Comparison of ENCODE assay signal across 12 mouse cellular contexts in genomic region chr3:127294079-127294478, GRCm38 (mm10).
A peak's percentile ranks its signal among the peaks of the same experiment; 100 is the strongest.
DNase-seq lines count a peak whose midpoint lies in the region; ATAC-seq lines count a peak whose summit lies in the region.
"Had no signal": no experiment of that assay in that cellular context is flagged by ENCODE, and none has a peak within 500 bp of the region (broad histone marks: within the 10 kb centered on the region; RNA-seq: fewer than 3 reads in every experiment).

No protein-coding gene starts in this region.

- peak overlapping the region; percentile 33 for H3K4me2 ChIP-seq in hindbrain, embryonic 13.5 days
- no peak overlapping the region for H3K4me2 ChIP-seq in neural tube, embryonic 11.5 days (ENCODE audit: low read depth)
- H3K4me2 ChIP-seq: liver, embryonic 15.5 days had no signal

- ATAC-seq in hindbrain, embryonic 13.5 days (ENCODE audit: low FRiP score), result peak; percentile 72
- peak; percentile 82 for ATAC-seq in neural tube, embryonic 11.5 days (ENCODE audit: insufficient read depth, low FRiP score, low TSS enrichment)

- 0 out of 2 replicates have a peak, but pooled peaks cover 3% of the 10 kb centered on the region for H3K36me3 ChIP-seq in embryonic facial prominence, embryonic 10.5 days (replicated peaks)
- no peaks in the 10 kb centered on the region for H3K36me3 ChIP-seq in hindbrain, embryonic 13.5 days
- H3K36me3 ChIP-seq in neural tube, embryonic 11.5 days (ENCODE audit: control insufficient read depth, insufficient read depth, low read length), result no peaks in the 10 kb centered on the region
- H3K36me3 ChIP-seq: liver, embryonic 15.5 days had no signal

- WGBS in embryonic facial prominence, embryonic 10.5 days, result 63% methylated on average over 14 of the region's 14 CpGs
- 25% methylated on average over 14 of the region's 14 CpGs for WGBS in hindbrain, embryonic 13.5 days
- 46% methylated on average over 14 of the region's 14 CpGs for WGBS in neural tube, embryonic 11.5 days

- H3K27ac ChIP-seq in embryonic facial prominence, embryonic 10.5 days (replicated peaks), result peak overlapping the region; percentile 57
- peak overlapping the region; percentile 85 for H3K27ac ChIP-seq in hindbrain, embryonic 13.5 days
- H3K27ac ChIP-seq in neural tube, embryonic 11.5 days (ENCODE audit: low read depth, low read length), result peak overlapping the region; percentile 88
- H3K27ac ChIP-seq: heart, adult 2 months; liver, embryonic 15.5 days had no signal

- DNase-seq in cerebellum, postnatal 14 days, result peak; percentile 37 to 50
- peak; percentile 41 for DNase-seq in embryonic facial prominence, embryonic 10.5 days (ENCODE audit: low spot score)
- peak; percentile 71 for DNase-seq in neural tube, embryonic 11.5 days (ENCODE audit: low spot score)
- DNase-seq in gastrocnemius, postnatal 10 days, result no peak
- DNase-seq in lung, postnatal 10 days, result no peak
- no peak for DNase-seq in kidney, adult 11 months
- DNase-seq: adrenal gland, postnatal 10 days; heart, adult 2 months; kidney, adult 18-20 months had no signal

- no peaks in the 10 kb centered on the region for H3K27me3 ChIP-seq in embryonic facial prominence, embryonic 10.5 days (replicated peaks; ENCODE audit: low read depth, poor library complexity, severe bottlenecking)
- no peaks in the 10 kb centered on the region for H3K27me3 ChIP-seq in hindbrain, embryonic 13.5 days
- no peaks in the 10 kb centered on the region for H3K27me3 ChIP-seq in neural tube, embryonic 11.5 days (ENCODE audit: control insufficient read depth, insufficient read depth, low read length)
- H3K27me3 ChIP-seq: liver, embryonic 15.5 days had no signal

- peak overlapping the region; percentile 53; the same call in 1 of the 2 replicates for H3K9ac ChIP-seq in hindbrain, embryonic 13.5 days
- H3K9ac ChIP-seq in neural tube, embryonic 11.5 days (ENCODE audit: low read length), result peak overlapping the region; percentile 32; the same call in 1 of the 2 replicates
- H3K9ac ChIP-seq: liver, embryonic 15.5 days had no signal

- H3K4me3 ChIP-seq in embryonic facial prominence, embryonic 10.5 days, result no peak overlapping the region
- no peak overlapping the region for H3K4me3 ChIP-seq in hindbrain, embryonic 13.5 days
- no peak overlapping the region for H3K4me3 ChIP-seq in neural tube, embryonic 11.5 days (ENCODE audit: low read depth, low read length)
- H3K4me3 ChIP-seq: heart, adult 2 months; liver, embryonic 15.5 days had no signal

- no peaks in the 10 kb centered on the region for H3K9me3 ChIP-seq in embryonic facial prominence, embryonic 10.5 days
- no peaks in the 10 kb centered on the region for H3K9me3 ChIP-seq in hindbrain, embryonic 13.5 days
- no peaks in the 10 kb centered on the region for H3K9me3 ChIP-seq in neural tube, embryonic 11.5 days (ENCODE audit: control insufficient read depth, low read length)
- H3K9me3 ChIP-seq: G1E; liver, embryonic 15.5 days had no signal

- H3K4me1 ChIP-seq in embryonic facial prominence, embryonic 10.5 days, result peaks cover 11% of the 10 kb centered on the region; the same call in 1 of the 2 replicates
- H3K4me1 ChIP-seq in hindbrain, embryonic 13.5 days (replicated peaks), result peaks cover 48% of the 10 kb centered on the region
- peaks cover 7% of the 10 kb centered on the region; the same call in 1 of the 2 replicates for H3K4me1 ChIP-seq in neural tube, embryonic 11.5 days (ENCODE audit: control insufficient read depth, insufficient read depth, low read length)
- H3K4me1 ChIP-seq: liver, embryonic 15.5 days had no signal

Comparison
In these comparisons a context has a peak if more than half of its experiments do, and no peak if none do; other contexts are left out.
1. DNase-seq: peak in cerebellum, postnatal 14 days (2 of 2), embryonic facial prominence, embryonic 10.5 days (single experiment) and neural tube, embryonic 11.5 days (single experiment); none in gastrocnemius, postnatal 10 days (single experiment), lung, postnatal 10 days (single experiment) and kidney, adult 11 months (single experiment).
2. Peak in every context shown above with its lines, with median percentiles within 50 percentile points of each other: H3K27ac ChIP-seq.